Mouse (Mus musculus) brain, embryonic 14.5 days (tissue): ENCODE data around the gene Hspb9. TPM values are rescaled to one million over a fixed set of nuclear protein-coding genes. Genes with fewer than 3 reads are reported as not detected.

ENCODE experiments used
- DNase-seq: peaks from one replicate; pipeline ENCODE4 v3.0.0-alpha.2; 2011; ENCODE audit warnings: low read depth
- CTCF ChIP-seq: fragments of 200-500 bp; IDR thresholded peaks from 2 replicates; pipeline ENCODE4 v1.5.1; 2012; ENCODE audit warnings: inconsistent platforms, mild to moderate bottlenecking, moderate library complexity, borderline replicate concordance; ENCODE audit not compliant: insufficient read depth, insufficient read length; ENCODE audit errors: extremely low read depth
- POLR2A ChIP-seq: fragments of 200-500 bp; IDR thresholded peaks from 2 replicates; pipeline ENCODE4 v1.6.1; 2012; ENCODE audit warnings: mild to moderate bottlenecking, inconsistent platforms, borderline replicate concordance; ENCODE audit not compliant: poor library complexity, insufficient read depth, insufficient read length, severe bottlenecking; ENCODE audit errors: extremely low read depth
- polyA plus RNA-seq: library from polyadenylated mRNA; depleted of rRNA; stranded (reverse); fragments of >200 nt; gene quantifications from 2 replicates; pipeline ENCODE4 v1.2.3, GENCODE M21; 2012

Hspb9 gene
- polyA plus RNA-seq, 1 experiment, result not detected

DNA sequence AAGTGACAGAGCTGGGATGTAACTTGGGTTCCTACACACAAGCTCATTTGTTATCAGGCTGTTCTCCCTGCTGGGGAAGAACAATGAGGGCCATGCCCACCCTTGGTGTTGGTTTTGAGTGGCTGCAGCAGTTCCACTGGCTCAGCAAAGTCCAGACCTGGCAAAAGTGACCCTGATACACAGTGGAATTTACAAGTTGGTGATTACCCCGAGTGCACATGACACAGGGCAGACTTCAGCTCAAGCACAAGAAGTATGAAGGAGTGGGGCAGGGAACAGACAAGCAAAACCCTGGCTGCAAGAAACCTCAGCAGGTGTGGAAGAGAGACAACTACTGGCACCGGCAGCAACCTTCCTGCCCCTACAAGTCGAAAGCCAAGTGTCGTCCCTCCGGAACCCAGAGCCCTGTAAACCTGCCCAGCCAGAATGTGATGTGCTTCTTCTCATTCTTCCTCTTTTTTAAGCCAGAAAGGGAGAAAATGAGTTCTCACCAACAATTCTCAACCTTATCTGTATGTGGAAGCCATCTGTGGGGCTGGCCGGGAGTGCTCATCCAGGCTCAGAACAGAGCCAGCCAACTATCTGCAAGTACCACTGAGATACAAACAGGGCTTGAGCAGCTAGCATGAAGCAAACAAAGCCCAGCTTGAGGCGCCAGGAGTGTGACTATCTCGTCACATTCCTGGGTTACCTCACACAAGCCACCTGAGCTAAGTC is 8.3 kb downstream of the Hspb9 start:
- TF ChIP-seq POLR2A, result no peak
- TF ChIP-seq CTCF, result no peak
- DNase-seq, result no peak

DNA sequence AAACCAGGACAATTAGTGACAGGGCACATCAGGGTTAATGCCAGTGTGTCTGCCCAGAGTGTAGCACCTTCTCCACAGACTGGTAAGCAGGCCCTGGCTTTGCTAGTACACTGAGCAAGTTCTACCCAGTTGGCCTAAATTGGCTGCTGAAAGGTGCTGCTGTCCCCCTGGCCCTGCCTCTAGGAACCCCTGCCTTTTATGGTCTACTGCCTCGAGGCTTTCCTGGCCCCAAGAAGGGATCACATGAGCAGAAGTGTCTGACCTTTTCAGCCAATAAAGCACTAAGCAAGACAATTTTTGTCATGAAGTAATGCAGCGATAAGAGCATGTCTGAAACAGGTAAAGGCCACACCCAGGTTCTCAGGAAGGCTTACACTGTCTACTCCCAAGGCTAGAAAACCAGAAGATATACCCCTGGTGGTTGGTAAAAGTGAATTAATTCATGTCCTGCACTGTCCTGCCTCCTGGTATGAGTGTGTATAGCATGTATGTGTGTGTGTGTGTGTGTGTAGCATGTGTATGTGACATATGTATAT is 8.9 kb downstream of the Hspb9 start:
- no peak for TF ChIP-seq POLR2A
- TF ChIP-seq CTCF, result no peak
- DNase-seq, result no peak

DNA sequence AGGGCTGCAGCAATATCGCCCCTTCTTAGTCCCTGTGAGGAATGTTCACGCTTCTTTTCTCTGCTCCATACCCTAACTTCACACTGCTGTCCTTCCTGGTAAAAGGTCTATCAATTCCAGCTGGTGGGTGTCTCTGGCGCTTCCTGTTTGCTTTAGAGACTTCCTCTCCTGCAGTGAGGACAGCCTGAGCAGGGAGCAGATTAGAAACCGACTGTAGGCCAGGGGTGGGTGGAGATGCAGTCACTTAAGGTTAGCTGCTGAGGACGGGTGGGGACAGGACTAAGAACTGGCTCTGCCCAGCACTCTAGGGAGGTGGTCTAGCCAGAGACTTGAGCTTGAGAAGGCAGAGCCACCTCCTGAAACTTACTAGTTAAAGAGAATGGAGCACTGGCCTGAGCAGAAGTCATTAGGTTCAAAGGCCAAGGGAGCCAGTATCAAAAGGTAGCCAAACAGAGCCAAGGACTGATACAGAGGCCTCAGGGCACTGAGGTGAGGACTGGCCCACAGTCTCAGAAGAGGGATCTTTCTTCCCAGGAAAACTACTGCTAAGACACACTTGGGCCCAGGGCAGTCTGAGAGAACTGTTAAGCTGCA is 11.4 kb downstream of the Hspb9 start:
- TF ChIP-seq POLR2A (no peak), CTCF (no peak)
- no peak for DNase-seq

DNA sequence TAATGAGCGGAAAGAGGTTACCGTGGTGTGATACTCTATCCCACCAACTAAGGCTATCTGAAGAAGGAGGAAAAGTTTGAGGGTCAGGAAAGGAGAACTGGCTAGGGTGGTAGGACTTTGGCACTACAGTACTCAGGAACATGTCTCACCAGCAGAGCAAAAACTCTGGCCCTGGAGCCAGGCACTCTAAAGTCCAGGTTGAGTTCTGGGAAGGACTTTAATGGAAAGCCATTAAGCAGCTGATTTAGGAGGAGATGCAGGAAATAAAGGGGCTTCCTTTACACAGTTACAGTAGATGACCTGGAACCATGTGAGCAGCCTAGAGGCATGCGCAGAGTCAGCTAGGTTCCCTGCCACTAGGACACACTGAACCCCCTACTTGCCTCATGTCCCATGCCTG is 13.6 kb downstream of the Hspb9 start:
- no peak for TF ChIP-seq CTCF
- no peak for TF ChIP-seq POLR2A
- no peak for DNase-seq

DNA sequence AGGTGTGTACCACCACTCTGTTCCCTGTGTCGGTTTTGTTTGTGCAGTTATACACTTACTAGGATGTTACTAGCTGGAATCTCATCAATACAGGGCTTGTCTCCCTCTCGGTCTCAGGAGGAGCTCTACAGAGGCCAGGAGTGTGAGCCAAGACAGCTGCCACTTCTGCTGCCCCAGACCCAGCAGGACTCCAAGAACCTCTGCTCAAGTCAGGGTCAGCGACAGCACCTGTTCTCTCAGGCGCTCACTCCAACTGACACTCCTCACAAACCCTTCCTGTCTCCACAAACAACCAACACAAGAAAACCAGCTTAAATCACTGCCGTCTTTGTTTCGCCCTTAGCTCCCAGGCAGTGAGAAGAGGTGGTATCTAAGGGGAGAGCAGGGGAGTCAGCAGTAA is 15.0 kb downstream of the Hspb9 start:
- DNase-seq, result no peak
- TF ChIP-seq POLR2A (no peak), CTCF (no peak)

DNA sequence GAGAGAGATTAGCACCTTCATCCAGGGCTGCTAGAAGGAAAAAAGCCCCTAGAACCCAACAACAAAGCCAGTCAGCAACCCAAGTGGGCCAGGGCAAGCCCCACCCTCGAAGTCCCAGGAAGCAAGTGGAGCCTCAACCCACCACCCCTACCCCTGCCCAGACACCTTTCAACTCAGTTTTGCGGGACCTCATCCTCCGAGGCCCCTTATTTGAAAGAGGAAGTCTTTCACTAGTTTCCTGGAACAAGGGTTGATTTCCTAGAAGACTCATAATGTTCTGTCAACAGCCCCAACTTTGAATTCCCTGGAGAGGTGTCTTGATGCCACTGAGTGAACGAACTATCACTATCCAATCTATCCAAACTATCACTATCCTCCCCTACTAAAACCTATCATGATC is 16.3 kb downstream of the Hspb9 start:
- no peak for TF ChIP-seq CTCF
- no peak for TF ChIP-seq POLR2A
- no peak for DNase-seq

DNA sequence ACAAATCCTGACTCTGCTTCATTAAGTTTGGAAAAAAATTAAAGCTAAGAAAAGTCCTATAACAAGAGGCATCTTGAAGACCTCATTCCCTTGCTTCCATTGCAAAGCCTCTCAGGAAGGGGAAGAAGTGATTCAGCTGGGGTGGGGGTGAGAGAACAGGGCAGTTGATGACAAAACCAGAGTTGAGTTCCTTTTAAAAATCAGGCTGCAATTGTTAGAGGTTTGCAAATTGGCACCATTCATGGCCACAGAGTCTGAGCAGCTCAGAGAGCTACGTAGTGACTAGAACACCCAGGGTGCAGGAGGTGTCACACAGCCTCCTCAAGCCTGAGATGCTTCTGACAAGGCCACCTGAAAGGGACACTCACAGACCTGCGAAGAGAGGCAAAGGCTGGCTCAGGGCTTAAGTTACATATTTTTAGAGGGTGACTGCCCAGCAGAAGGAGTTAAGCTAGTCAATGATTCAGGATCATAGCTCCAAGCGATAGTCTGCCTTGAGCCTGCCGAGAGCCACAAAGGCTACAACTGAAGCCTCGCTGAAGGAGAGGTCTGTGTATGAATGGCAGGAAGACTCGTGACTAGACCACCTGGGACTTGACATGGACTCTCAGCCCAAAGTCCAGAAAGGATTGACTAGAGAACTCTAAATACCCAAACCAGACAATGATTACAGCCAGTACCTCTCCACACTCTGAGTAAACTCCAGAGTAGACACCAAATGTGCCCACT is 17.0 kb downstream of the Hspb9 start:
- TF ChIP-seq POLR2A (no peak), CTCF (no peak)
- no peak for DNase-seq

DNA sequence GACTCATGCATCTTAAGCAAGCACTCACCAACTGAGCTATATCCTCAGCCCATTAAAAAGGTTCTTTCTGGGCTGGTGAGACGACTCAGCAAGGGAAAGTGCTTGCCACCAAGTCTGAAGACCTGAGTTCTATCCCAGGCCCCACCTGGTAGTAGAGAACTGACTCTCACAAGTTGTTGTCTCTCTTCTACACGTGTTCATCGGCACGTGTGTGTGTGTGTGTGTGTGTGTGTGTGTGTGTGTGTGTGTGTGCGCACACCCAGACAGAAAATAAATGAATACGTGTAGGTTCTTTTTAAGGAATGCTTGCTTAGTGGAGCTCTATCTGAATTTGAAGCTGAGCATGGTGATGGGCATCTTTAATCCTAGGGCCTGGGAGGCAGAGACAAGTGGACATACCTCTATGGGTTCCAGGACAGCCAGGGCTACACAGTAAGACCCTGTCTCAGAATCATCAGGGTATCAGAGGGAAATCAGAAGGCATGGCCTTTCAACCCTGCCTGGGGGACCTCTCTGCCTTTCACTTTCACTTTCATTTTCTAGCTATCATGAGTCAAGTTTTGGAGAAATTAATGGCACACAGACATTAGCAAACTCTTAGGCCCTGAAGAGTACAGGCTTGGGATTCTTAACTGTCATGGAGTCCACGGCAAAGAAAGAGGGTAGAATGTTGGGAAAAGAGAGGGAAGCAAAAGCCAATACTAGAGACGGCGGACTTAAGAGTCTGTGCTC is 21.6 kb downstream of the Hspb9 start:
- TF ChIP-seq POLR2A, result no peak
- no peak for TF ChIP-seq CTCF
- no peak for DNase-seq

DNA sequence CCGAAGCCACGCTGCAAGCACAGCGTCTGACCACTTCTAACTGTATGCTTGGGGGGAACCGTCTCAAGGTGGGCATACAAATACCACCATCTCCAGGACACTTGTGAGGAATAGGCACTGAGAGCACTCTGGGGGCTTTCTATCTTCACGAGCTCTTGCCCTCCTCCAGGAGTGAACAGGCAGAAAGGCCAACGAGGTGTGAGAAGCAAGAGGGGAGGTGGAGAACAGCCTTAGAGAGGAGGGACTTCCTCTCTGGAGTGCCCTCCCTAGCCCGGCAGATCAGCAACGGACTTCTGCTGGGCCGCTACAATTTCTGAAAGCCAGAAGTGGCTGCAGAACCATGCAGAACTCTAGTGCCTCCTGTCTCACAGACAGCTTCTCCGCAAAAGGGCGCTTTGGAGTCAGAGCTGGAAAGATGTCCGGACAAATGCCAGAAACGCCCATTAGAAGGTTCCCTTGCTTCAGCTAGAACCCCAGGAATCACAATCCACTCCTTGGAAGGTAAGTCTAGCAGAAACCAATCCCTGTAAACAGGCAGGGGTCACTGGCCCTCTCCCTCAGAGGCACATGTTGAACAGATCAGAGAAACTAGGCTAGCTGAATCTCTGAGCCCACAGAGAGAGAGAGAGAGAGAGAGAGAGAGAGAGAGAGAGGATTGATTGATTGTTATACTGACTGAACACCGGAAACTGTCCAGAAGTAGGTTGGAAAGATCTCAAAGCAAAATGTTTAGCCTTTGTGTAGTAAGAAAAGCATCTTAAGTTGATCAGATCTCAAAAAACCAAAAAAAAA is 22.5 kb downstream of the Hspb9 start:
- no peak for DNase-seq
- TF ChIP-seq POLR2A, result no peak
- TF ChIP-seq CTCF, result no peak

DNA sequence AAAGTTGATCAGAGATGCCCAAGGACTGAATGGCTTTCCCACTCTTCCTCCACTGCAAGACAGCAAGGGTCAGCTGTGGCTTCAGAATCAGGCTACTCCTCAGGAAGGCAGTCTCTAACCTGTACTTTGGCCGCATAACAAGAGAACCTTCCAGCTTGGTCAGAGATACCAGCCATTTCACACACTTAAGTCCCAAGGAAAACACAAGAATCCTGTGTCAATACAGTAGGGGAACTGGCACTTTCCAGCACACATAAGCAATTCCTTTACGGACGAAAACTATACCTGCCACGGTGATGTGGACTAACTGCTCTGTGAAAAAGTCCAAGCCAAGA is 23.1 kb downstream of the Hspb9 start:
- no peak for TF ChIP-seq CTCF
- TF ChIP-seq POLR2A, result no peak

DNA sequence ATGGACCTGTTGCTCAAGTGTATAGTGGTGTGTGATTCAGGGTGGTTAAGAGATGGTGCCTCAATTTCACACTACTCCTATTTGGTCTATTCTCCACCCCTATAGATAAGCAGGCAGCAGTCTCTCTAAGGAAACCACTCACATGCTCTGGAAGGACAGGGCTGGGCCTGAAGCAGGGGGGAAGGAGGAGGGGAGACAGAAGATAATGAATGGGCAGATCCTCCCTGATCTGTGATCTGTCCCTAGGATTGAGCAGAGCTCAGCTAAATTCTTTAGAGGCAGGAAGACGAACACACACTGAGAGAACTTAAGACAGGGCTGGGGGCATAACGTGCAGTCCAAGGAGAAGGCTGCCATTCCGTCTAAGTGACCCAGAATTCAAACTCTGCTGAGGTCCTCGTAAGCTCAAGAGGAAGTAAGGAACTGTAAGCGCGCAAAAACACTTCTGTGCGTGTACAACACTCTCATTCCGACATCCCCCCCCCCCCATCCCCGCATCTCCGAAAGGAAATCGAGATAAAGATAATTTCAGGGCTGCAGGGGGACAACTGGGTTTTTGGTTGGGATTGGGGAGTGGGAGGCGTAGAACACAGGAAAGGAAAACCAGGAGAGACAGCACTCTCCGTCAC is 23.6 kb downstream of the Hspb9 start:
- TF ChIP-seq CTCF (no peak), POLR2A (no peak)
- no peak for DNase-seq

More for the DNA sequence above, 23.1 kb downstream of the Hspb9 start:
- DNase-seq, result no peak
